Mouse (Mus musculus): ENCODE data around the gene Irf2bp2.

GRCm38 (mm10) chr8:126639161-126639560 is 45.4 kb upstream of the Irf2bp2 start:
- TF ChIP-seq POLR2A (IDR thresholded peaks at IDR 0.05; ENCODE audit: borderline replicate concordance, extremely low read depth, insufficient read depth, insufficient read length, poor library complexity, severe bottlenecking) = no peak
- TF ChIP-seq CTCF (IDR thresholded peaks at IDR 0.05; ENCODE audit: borderline replicate concordance, extremely low read depth, insufficient read depth, insufficient read length) = no peak
